Mouse (Mus musculus): ENCODE measurements around the gene Hist2h2ab.
"Not testable (repeated sequence)": the region's sequence is repeated elsewhere in the genome, so short reads cannot be mapped to it uniquely, and the experiment has no call there.

The Hist2h2ab gene

GRCm38 (mm10) chr3:96262979-96263550 is 43.4 kb downstream of the Hist2h2ab start, which contains the start of gene Hist2h4:
Gene Hist2h4, minus strand, starts transcription at chr3:96263311.
- DNase-seq: peak; percentile 95 to 96

GRCm38 (mm10) chr3:96263558-96264403 is 44.1 kb downstream of the Hist2h2ab start:
- peak; percentile 41 to 67 for DNase-seq

GRCm38 (mm10) chr3:96264404-96264949 is 44.8 kb downstream of the Hist2h2ab start:
- no peak for DNase-seq

- no peak for DNase-seq
These were observed 46.6 kb downstream of the Hist2h2ab start for GRCm38 (mm10) chr3:96266132-96266710.

GRCm38 (mm10) chr3:96267541-96267940 is 47.9 kb downstream of the Hist2h2ab start:
- DNase-seq: no peak

- peak; percentile 78 to 89 for DNase-seq
These were observed 48.5 kb downstream of the Hist2h2ab start, which contains the start of gene Hist2h3b for GRCm38 (mm10) chr3:96268051-96268775. Gene Hist2h3b, plus strand, starts transcription at chr3:96268654.

GRCm38 (mm10) chr3:96268776-96269378 is 49.2 kb downstream of the Hist2h2ab start:
- not testable (repeated sequence) for DNase-seq
